Mouse (Mus musculus) G1E (cell line): ENCODE data around the gene Anapc2. TPM values are rescaled to one million over a fixed set of nuclear protein-coding genes. Genes with fewer than 3 reads are reported as not detected.

Source experiments
- ATAC-seq: 2 replicates; pipeline ENCODE4 v1.8.0; 2016; ENCODE audit warnings: mild to moderate bottlenecking; ENCODE audit not compliant: insufficient number of reproducible peaks, poor library complexity, low FRiP score, severe bottlenecking; ENCODE audit errors: extremely low read depth
- DNase-seq: peaks from one replicate; pipeline ENCODE4 v3.0.0; 2012; ENCODE audit warnings: low spot score
- H3K27me3 ChIP-seq: 2 replicates; pipeline ENCODE4 v1.6.1; 2012; ENCODE audit warnings: mild to moderate bottlenecking, low read length, inconsistent platforms; ENCODE audit not compliant: insufficient read depth
- H3K36me3 ChIP-seq: replicated peaks from 2 replicates; pipeline ENCODE3; 2012; ENCODE audit warnings: mild to moderate bottlenecking, inconsistent platforms
- H3K4me1 ChIP-seq: 2 replicates; pipeline ENCODE4 v1.6.1; 2012; ENCODE audit warnings: low read depth, low read length, inconsistent platforms, mixed read lengths; ENCODE audit not compliant: insufficient read depth
- H3K4me3 ChIP-seq: 2 replicates; pipeline ENCODE4 v1.5.1; 2012; ENCODE audit warnings: low read depth, mild to moderate bottlenecking, inconsistent platforms, low read length, moderate library complexity, mixed read lengths
- H3K9me3 ChIP-seq: replicated peaks from 2 replicates; pipeline ENCODE4 v1.6.1; 2012; ENCODE audit warnings: inconsistent platforms
- CTCF ChIP-seq: IDR thresholded peaks from 2 replicates; pipeline ENCODE4 v1.5.1; 2012; ENCODE audit warnings: low read depth, low read length, inconsistent platforms, mixed read lengths
- GATA1 ChIP-seq: IDR thresholded peaks from 2 replicates; pipeline ENCODE4 v1.6.1; 2012; ENCODE audit warnings: borderline replicate concordance, low read length, inconsistent platforms, mixed read lengths
- GATA2 ChIP-seq: IDR thresholded peaks from 2 replicates; pipeline ENCODE4 v1.6.1; 2012; ENCODE audit warnings: low read depth, low read length, inconsistent platforms, borderline replicate concordance
- POLR2AphosphoS5 ChIP-seq: IDR thresholded peaks from 2 replicates; pipeline ENCODE4 v1.6.1; 2012; ENCODE audit warnings: low read depth, low read length, inconsistent platforms; ENCODE audit not compliant: insufficient replicate concordance
- TAL1 ChIP-seq: conservative IDR thresholded peaks from 2 replicates; pipeline ENCODE4 v1.6.1; 2012; ENCODE audit warnings: low read depth, low read length, inconsistent platforms, mixed read lengths
- polyA plus RNA-seq: library from polyadenylated mRNA; stranded (reverse); fragments of >175 nt; gene quantifications from 2 replicates; pipeline ENCODE4 v1.2.3, GENCODE M21; 2012
- total RNA-seq, 2 experiments: library from RNA; stranded (forward) in 1 of 2; stranded (reverse) in 1 of 2; fragments of 200-1000 nt in 1 of 2; fragments of >200 nt in 1 of 2; fragmentation: Nextera tagmentation in 1 of 2; gene quantifications; 2 replicates each; pipeline ENCODE4 v1.2.3; 2014 to 2017

Gene Anapc2
- total and polyA plus RNA-seq, 3 experiments = 19.7 to 50.3 (median 25.3) TPM

- TF ChIP-seq POLR2AphosphoS5 (no peak), GATA1 (no peak)
- peaks cover 8% of the 10 kb centered on the region for H3K9me3 ChIP-seq
- ATAC-seq (no peak), DNase-seq (no peak)
- H3K36me3 ChIP-seq = no peaks in the 10 kb centered on the region
- peaks cover 31% of the 10 kb centered on the region for H3K27me3 ChIP-seq
- H3K4me1 ChIP-seq = peaks cover 14% of the 10 kb centered on the region
- H3K4me3 ChIP-seq = peak overlapping the region; percentile 34; the same call in 1 of the 2 replicates
Measured at GRCm38 (mm10) chr2:25318119-25318966, 46.1 kb downstream of the Anapc2 start.

GRCm38 (mm10) chr2:25318971-25319773, 46.9 kb downstream of the Anapc2 start, which contains the start of gene Grin1:
Gene Grin1 (minus strand): TSS chr2:25319187.
- H3K4me1 ChIP-seq = peaks cover 14% of the 10 kb centered on the region
- H3K27me3 ChIP-seq = peaks cover 32% of the 10 kb centered on the region
- no peaks in the 10 kb centered on the region for H3K36me3 ChIP-seq
- DNase-seq = peak; percentile 25
- H3K9me3 ChIP-seq = peaks cover 8% of the 10 kb centered on the region
- ATAC-seq = no peak
- H3K4me3 ChIP-seq = peak within 1 kb of the TSS; percentile 34; the same call in 1 of the 2 replicates
- TF ChIP-seq CTCF (no peak), POLR2AphosphoS5 (no peak), TAL1 (no peak), GATA2 (no peak), GATA1 (no peak)

GRCm38 (mm10) chr2:25320084-25320483, 47.8 kb downstream of the Anapc2 start:
- no peaks in the 10 kb centered on the region for H3K36me3 ChIP-seq
- H3K4me1 ChIP-seq = peaks cover 14% of the 10 kb centered on the region
- H3K9me3 ChIP-seq = peaks cover 8% of the 10 kb centered on the region
- no peak for TF ChIP-seq POLR2AphosphoS5
- TF ChIP-seq GATA1 = no peak
- TF ChIP-seq GATA2 = no peak
- TF ChIP-seq CTCF = no peak
- TF ChIP-seq TAL1 = no peak
- H3K27me3 ChIP-seq = peaks cover 31% of the 10 kb centered on the region
- no peak for DNase-seq
- ATAC-seq = no peak
- H3K4me3 ChIP-seq = no peak overlapping the region

- Histone ChIP-seq H3K36me3 (no peaks in the 10 kb centered on the region), H3K4me3 (no peak overlapping the region), H3K9me3 (no peaks in the 10 kb centered on the region), H3K4me1 (peaks cover 2% of the 10 kb centered on the region), H3K27me3 (peaks cover 18% of the 10 kb centered on the region)
- DNase-seq (no peak), ATAC-seq (no peak)
- TF ChIP-seq GATA2 (no peak), CTCF (no peak), TAL1 (no peak), GATA1 (no peak)
Measured at GRCm38 (mm10) chr2:25326036-25326435, 53.8 kb downstream of the Anapc2 start.

DNA sequence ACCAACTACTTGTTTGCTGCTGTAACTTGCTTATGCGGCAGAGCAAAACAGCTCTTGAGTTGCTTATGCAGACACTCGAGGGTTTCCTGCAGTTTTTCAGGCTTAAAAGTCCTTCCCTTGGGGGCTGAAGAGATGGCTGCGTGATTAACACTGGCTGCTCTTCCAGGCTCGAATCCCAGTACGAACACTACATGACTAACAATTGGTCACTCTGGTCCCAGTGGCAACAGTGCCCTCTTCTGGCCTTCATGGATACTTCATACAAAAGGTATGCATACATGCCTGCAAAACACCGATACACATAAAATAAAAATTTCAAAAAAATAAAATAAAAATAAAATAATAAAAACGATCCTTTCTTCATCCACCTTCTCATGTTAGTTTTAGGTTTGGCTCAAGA, 56.2 kb downstream of the Anapc2 start:
- no peak for ATAC-seq
- TF ChIP-seq POLR2AphosphoS5 (no peak), GATA1 (no peak), GATA2 (no peak), TAL1 (no peak), CTCF (0 out of 2 replicates have a peak, but pooled peaks have one; percentile 27)

GRCm38 (mm10) chr2:25331470-25331869, 59.2 kb downstream of the Anapc2 start:
- Histone ChIP-seq H3K4me1 (peaks cover 38% of the 10 kb centered on the region), H3K36me3 (peaks cover 31% of the 10 kb centered on the region), H3K4me3 (peak overlapping the region; percentile 97), H3K9me3 (no peaks in the 10 kb centered on the region), H3K27me3 (peaks cover 2% of the 10 kb centered on the region; the same call in 1 of the 2 replicates)
- TF ChIP-seq TAL1 = no peak
- no peak for TF ChIP-seq POLR2AphosphoS5
- no peak for TF ChIP-seq CTCF
- TF ChIP-seq GATA2 = no peak
- TF ChIP-seq GATA1 = no peak
- ATAC-seq (no peak), DNase-seq (no peak)

More for the DNA sequence above, 56.2 kb downstream of the Anapc2 start:
- peaks cover 14% of the 10 kb centered on the region for H3K4me1 ChIP-seq
- H3K9me3 ChIP-seq = no peaks in the 10 kb centered on the region
- DNase-seq = no peak
- peaks cover under 1% of the 10 kb centered on the region for H3K36me3 ChIP-seq
- peaks cover 7% of the 10 kb centered on the region for H3K27me3 ChIP-seq
- no peak overlapping the region for H3K4me3 ChIP-seq
